Mouse (Mus musculus) MEL (cell line): ENCODE data around the gene Myl7. TPM values are rescaled to one million over a fixed set of nuclear protein-coding genes. Genes with fewer than 3 reads are reported as not detected.

Experiments
- DNase-seq: peaks from one replicate; pipeline ENCODE4 v3.0.0; 2011; ENCODE audit warnings: low read depth, low spot score
- H3K27ac ChIP-seq: 2 replicates; pipeline ENCODE4 v1.5.1; 2012; ENCODE audit warnings: low read depth, mild to moderate bottlenecking, control low read depth, low read length, moderate library complexity; ENCODE audit not compliant: control insufficient read depth
- H3K27me3 ChIP-seq, 2 experiments: fragments of 150-350 bp in 1 of 2; sonication (generic) in 1 of 2; 2 replicates each; pipeline ENCODE4 v1.6.1; 2012; ENCODE audit warnings: low read length in 2 of 2, mild to moderate bottlenecking in 2 of 2, improper control_type of control experiment in 1 of 2, moderate library complexity in 1 of 2; ENCODE audit not compliant: insufficient read depth in 2 of 2, control insufficient read depth in 1 of 2
- H3K36me3 ChIP-seq, 2 experiments: 2 replicates each; pipeline ENCODE4 v1.6.1; 2012 to 2014; ENCODE audit warnings: low read length in 2 of 2, improper control_type of control experiment in 1 of 2, inconsistent platforms in 1 of 2, mild to moderate bottlenecking in 1 of 2; ENCODE audit not compliant: insufficient read depth in 2 of 2, control insufficient read depth in 1 of 2
- H3K4me1 ChIP-seq, 2 experiments: fragments of 150-350 bp in 1 of 2; sonication (generic) in 1 of 2; 2 replicates each; pipeline ENCODE4 v1.6.1; 2012; ENCODE audit warnings: low read length in 2 of 2, improper control_type of control experiment in 1 of 2, mild to moderate bottlenecking in 1 of 2; ENCODE audit not compliant: insufficient read depth in 2 of 2, control insufficient read depth in 1 of 2
- H3K4me3 ChIP-seq, 2 experiments: fragments of 150-350 bp in 1 of 2; sonication (generic) in 1 of 2; 2 replicates each; pipeline ENCODE4 v1.5.1; 2012; ENCODE audit warnings: low read depth in 2 of 2, low read length in 2 of 2, mild to moderate bottlenecking in 2 of 2, moderate library complexity in 2 of 2, control low read depth in 1 of 2, improper control_type of control experiment in 1 of 2; ENCODE audit not compliant: control insufficient read depth in 1 of 2, insufficient read depth in 1 of 2
- H3K79me2 ChIP-seq: 2 replicates; pipeline ENCODE4 v1.6.1; 2012; ENCODE audit warnings: mild to moderate bottlenecking, low read length, moderate library complexity; ENCODE audit not compliant: control insufficient read depth, poor library complexity, insufficient read depth
- H3K9ac ChIP-seq: 2 replicates; pipeline ENCODE4 v1.6.1; 2012; ENCODE audit warnings: low read depth, mild to moderate bottlenecking, control low read depth, low read length, moderate library complexity; ENCODE audit not compliant: control insufficient read depth, poor library complexity, severe bottlenecking
- H3K9me3 ChIP-seq: fragments of 150-350 bp; sonication (generic); replicated peaks from 2 replicates; pipeline ENCODE4 v1.6.1; 2012; ENCODE audit warnings: mild to moderate bottlenecking, low read length, improper control_type of control experiment, moderate library complexity; ENCODE audit not compliant: insufficient read depth
- BHLHE40 ChIP-seq: IDR thresholded peaks from 2 replicates; pipeline ENCODE4 v1.6.1; 2012; ENCODE audit warnings: low read depth, mild to moderate bottlenecking, inconsistent platforms, low read length, improper control_type of control experiment, borderline replicate concordance
- CHD1 ChIP-seq: IDR thresholded peaks from 2 replicates; pipeline ENCODE4 v1.6.1; 2012; ENCODE audit warnings: low read depth, mild to moderate bottlenecking, inconsistent platforms, low read length, improper control_type of control experiment
- CTCF ChIP-seq, 3 experiments: IDR thresholded peaks in 2 of 3; conservative IDR thresholded peaks in 1 of 3; 2 replicates each; pipeline ENCODE4 v1.5.1; 2011 to 2012; ENCODE audit warnings: low read length in 3 of 3, low read depth in 2 of 3, mild to moderate bottlenecking in 2 of 3, improper control_type of control experiment in 1 of 3, inconsistent platforms in 1 of 3, mixed read lengths in 1 of 3, moderate library complexity in 1 of 3; ENCODE audit not compliant: control insufficient read depth in 1 of 3, insufficient read depth in 1 of 3, poor library complexity in 1 of 3, severe bottlenecking in 1 of 3
- EP300 ChIP-seq, 2 experiments: IDR thresholded peaks; 2 replicates each; pipeline ENCODE4 v1.6.1; 2011; ENCODE audit warnings: improper control_type of control experiment in 2 of 2, low read length in 2 of 2, low read depth in 1 of 2, mild to moderate bottlenecking in 1 of 2
- HCFC1 ChIP-seq: IDR thresholded peaks from 2 replicates; pipeline ENCODE4 v1.6.1; 2012; ENCODE audit warnings: low read depth, mild to moderate bottlenecking, inconsistent platforms, low read length, improper control_type of control experiment, moderate library complexity
- MAFK ChIP-seq: IDR thresholded peaks from 2 replicates; pipeline ENCODE4 v1.6.1; 2011; ENCODE audit warnings: low read depth, mild to moderate bottlenecking, low read length, improper control_type of control experiment, borderline replicate concordance
- MAX ChIP-seq: IDR thresholded peaks from 2 replicates; pipeline ENCODE4 v1.6.1; 2011; ENCODE audit warnings: low read length, improper control_type of control experiment
- MAZ ChIP-seq: IDR thresholded peaks from 2 replicates; pipeline ENCODE4 v1.6.1; 2012; ENCODE audit warnings: low read depth, mild to moderate bottlenecking, inconsistent platforms, low read length, improper control_type of control experiment
- MYB ChIP-seq: IDR thresholded peaks from 2 replicates; pipeline ENCODE4 v1.6.1; 2011; ENCODE audit warnings: mild to moderate bottlenecking, low read depth, low read length, improper control_type of control experiment
- MYC ChIP-seq: IDR thresholded peaks from 2 replicates; pipeline ENCODE4 v1.6.1; 2011; ENCODE audit warnings: low read depth, mild to moderate bottlenecking, low read length, improper control_type of control experiment, moderate library complexity
- NELFE ChIP-seq: IDR thresholded peaks from 2 replicates; pipeline ENCODE4 v1.6.1; 2011; ENCODE audit warnings: low read depth, low read length, improper control_type of control experiment
- POLR2AphosphoS5 ChIP-seq: IDR thresholded peaks from 2 replicates; pipeline ENCODE4 v1.6.1; 2012; ENCODE audit warnings: low read depth, borderline replicate concordance, mild to moderate bottlenecking, inconsistent platforms, low read length, moderate library complexity, mixed read lengths
- SIN3A ChIP-seq: IDR thresholded peaks from 2 replicates; pipeline ENCODE4 v1.6.1; 2012; ENCODE audit warnings: low read length, improper control_type of control experiment, inconsistent platforms
- TBP ChIP-seq: IDR thresholded peaks from 2 replicates; pipeline ENCODE4 v1.8.0; 2011; ENCODE audit warnings: low read depth, low read length, improper control_type of control experiment
- USF1 ChIP-seq: IDR thresholded peaks from 2 replicates; pipeline ENCODE4 v1.6.1; 2014; ENCODE audit warnings: low read depth, mild to moderate bottlenecking, inconsistent platforms, low read length, improper control_type of control experiment, moderate library complexity
- ZMIZ1 ChIP-seq: IDR thresholded peaks from 2 replicates; pipeline ENCODE4 v1.6.1; 2012; ENCODE audit warnings: low read depth, mild to moderate bottlenecking, inconsistent platforms, low read length, improper control_type of control experiment, moderate library complexity
- ZNF384 ChIP-seq: IDR thresholded peaks from 2 replicates; pipeline ENCODE4 v1.6.1; 2012; ENCODE audit warnings: low read depth, mild to moderate bottlenecking, inconsistent platforms, low read length, improper control_type of control experiment
- polyA plus RNA-seq, 2 experiments: library from polyadenylated mRNA; stranded (reverse) in 1 of 2; unstranded in 1 of 2; fragments of >175 nt in 1 of 2; fragments of >200 nt in 1 of 2; gene quantifications; 2 replicates each; pipeline versions ENCODE4 v1.2.1 to v1.2.4; 2012; ENCODE audit warnings: low replicate concordance in 2 of 2, low read depth in 1 of 2; ENCODE audit not compliant: insufficient read length in 2 of 2, insufficient read depth in 1 of 2, missing spikeins in 1 of 2
- total RNA-seq: library from RNA; depleted of rRNA; stranded (reverse); fragments of 300-350 nt; gene quantifications from 2 replicates; pipeline ENCODE4 v1.2.3, GENCODE M21; 2012

The Myl7 gene
- total and polyA plus RNA-seq, 3 experiments: not detected

- no peak for DNase-seq
- H3K4me3 ChIP-seq: no peak overlapping the region
- H3K36me3 ChIP-seq: peaks cover 0 to 4% of the 10 kb centered on the region in 2 experiments; a peak in 2 of 4 replicates
- H3K9ac ChIP-seq: no peak overlapping the region
- H3K4me1 ChIP-seq: peaks cover 2 to 14% of the 10 kb centered on the region in 2 experiments; a peak in 3 of 4 replicates
- no peaks in the 10 kb centered on the region for H3K79me2 ChIP-seq
- no peaks in the 10 kb centered on the region for H3K9me3 ChIP-seq
- TF ChIP-seq NELFE: no peak
- TF ChIP-seq MYB: no peak
- TF ChIP-seq EP300 (IDR thresholded peaks at IDR 0.05; ENCODE audit: low read depth in 1 of 2, low read length in 2 of 2): no peak
- no peak for TF ChIP-seq ZMIZ1
- TF ChIP-seq MAZ: no peak
- no peak for TF ChIP-seq TBP
- TF ChIP-seq MAX: no peak
- TF ChIP-seq MYC: no peak
- no peak for TF ChIP-seq USF1
- TF ChIP-seq MAFK: no peak
- no peak for TF ChIP-seq HCFC1
- no peak for TF ChIP-seq SIN3A
- TF ChIP-seq ZNF384: no peak
- TF ChIP-seq POLR2AphosphoS5: no peak
- no peak for TF ChIP-seq BHLHE40
- peaks cover 0 to 2% of the 10 kb centered on the region in 2 experiments; a peak in 2 of 4 replicates for H3K27me3 ChIP-seq
- H3K27ac ChIP-seq: no peak overlapping the region
Measured at GRCm38 (mm10) chr11:5855481-5855880, 43.1 kb downstream of the Myl7 start.

DNA sequence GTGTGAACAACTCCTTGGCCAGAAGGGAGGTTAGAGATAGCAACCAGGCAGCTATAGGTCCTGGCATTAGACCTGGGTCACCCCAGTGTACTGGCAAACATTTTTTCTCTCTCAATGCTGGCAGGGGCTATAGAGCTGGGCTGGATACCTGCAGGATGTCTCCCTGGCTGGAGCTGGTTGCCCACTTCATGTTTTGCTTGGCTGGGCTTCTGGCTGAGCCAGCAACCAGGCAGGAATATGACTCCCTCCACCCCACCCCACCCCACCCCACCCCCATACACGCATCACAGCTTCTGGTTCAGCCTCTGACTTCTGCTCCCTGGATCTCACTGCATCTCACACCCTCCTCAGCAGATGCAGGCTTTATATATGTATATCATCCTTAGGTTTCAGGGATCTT, 46.3 kb downstream of the Myl7 start:
- Histone ChIP-seq H3K9me3 (no peaks in the 10 kb centered on the region), H3K79me2 (no peaks in the 10 kb centered on the region), H3K9ac (no peak overlapping the region), H3K27me3 (peaks cover 0 to under 1% of the 10 kb centered on the region in 2 experiments; a peak in 2 of 4 replicates), H3K27ac (no peak overlapping the region), H3K4me3 (no peak overlapping the region), H3K4me1 (peaks cover 2 to 18% of the 10 kb centered on the region in 2 experiments), H3K36me3 (peaks cover 0 to 4% of the 10 kb centered on the region in 2 experiments; a peak in 2 of 4 replicates)
- TF ChIP-seq CHD1 (no peak), CTCF (IDR thresholded peaks at IDR 0.05 in 2 of 3, conservative IDR thresholded peaks at IDR 0.05 in 1 of 3; ENCODE audit: control insufficient read depth in 1 of 3, insufficient read depth in 1 of 3, low read depth in 2 of 3, low read length in 3 of 3, poor library complexity in 1 of 3, severe bottlenecking in 1 of 3) (no peak), HCFC1 (no peak), SIN3A (no peak), MYC (no peak)
- DNase-seq: no peak
